Mouse (Mus musculus): ENCODE results near the gene Rbfox1.

Gene Rbfox1

GRCm38 (mm10) chr16:7146454-7146853 lies 1261.3 kb downstream of the Rbfox1 start:
- in situ Hi-C loops (cut with MseI, MboI) = no loop called here

GRCm38 (mm10) chr16:7147884-7148283 lies 1262.7 kb downstream of the Rbfox1 start:
- in situ Hi-C loops (cut with MseI, MboI) = no loop called here

- in situ Hi-C loops (cut with MseI, MboI) = no loop called here
These were observed 1264.1 kb downstream of the Rbfox1 start for GRCm38 (mm10) chr16:7149106-7149899.

- in situ Hi-C loops (cut with MseI, MboI) = no loop called here
These were observed 1265.1 kb downstream of the Rbfox1 start for GRCm38 (mm10) chr16:7150201-7150791.

- in situ Hi-C loops (cut with MseI, MboI) = no loop called here
These were observed 1267.2 kb downstream of the Rbfox1 start for GRCm38 (mm10) chr16:7152401-7152800.

GRCm38 (mm10) chr16:7154671-7155070 lies 1269.5 kb downstream of the Rbfox1 start:
- in situ Hi-C loops (cut with MseI, MboI) = no loop called here

- in situ Hi-C loops (cut with MseI, MboI) = no loop called here
These were observed 1274.0 kb downstream of the Rbfox1 start for GRCm38 (mm10) chr16:7158856-7159826.

GRCm38 (mm10) chr16:7159827-7160217 lies 1274.7 kb downstream of the Rbfox1 start:
- in situ Hi-C loops (cut with MseI, MboI) = no loop called here

- in situ Hi-C loops (cut with MseI, MboI) = no loop called here
These were observed 1277.0 kb downstream of the Rbfox1 start for GRCm38 (mm10) chr16:7162168-7162567.

GRCm38 (mm10) chr16:7163688-7164087 lies 1278.5 kb downstream of the Rbfox1 start:
- in situ Hi-C loops (cut with MseI, MboI) = no loop called here

GRCm38 (mm10) chr16:7164153-7164737 lies 1279.1 kb downstream of the Rbfox1 start:
- in situ Hi-C loops (cut with MseI, MboI) = no loop called here

GRCm38 (mm10) chr16:7175960-7176359 lies 1290.8 kb downstream of the Rbfox1 start:
- in situ Hi-C loops (cut with MseI, MboI) = no loop called here

GRCm38 (mm10) chr16:7187788-7188187 lies 1302.6 kb downstream of the Rbfox1 start:
- in situ Hi-C loops (cut with MseI, MboI) = no loop called here

GRCm38 (mm10) chr16:7193535-7193934 lies 1308.4 kb downstream of the Rbfox1 start:
- in situ Hi-C loops (cut with MseI, MboI) = no loop called here

- in situ Hi-C loops (cut with MseI, MboI) = no loop called here
These were observed 1312.8 kb downstream of the Rbfox1 start for GRCm38 (mm10) chr16:7197953-7198352.

GRCm38 (mm10) chr16:7200239-7200638 lies 1315.1 kb downstream of the Rbfox1 start:
- in situ Hi-C loops (cut with MseI, MboI) = no loop called here

- in situ Hi-C loops (cut with MseI, MboI) = no loop called here
These were observed 1316.7 kb downstream of the Rbfox1 start for GRCm38 (mm10) chr16:7201816-7202215.

GRCm38 (mm10) chr16:7206116-7206900 lies 1321.2 kb downstream of the Rbfox1 start:
- in situ Hi-C loops (cut with MseI, MboI) = no loop called here

GRCm38 (mm10) chr16:7207599-7207998 lies 1322.4 kb downstream of the Rbfox1 start:
- in situ Hi-C loops (cut with MseI, MboI) = no loop called here

- in situ Hi-C loops (cut with MseI, MboI) = no loop called here
These were observed 1327.6 kb downstream of the Rbfox1 start for GRCm38 (mm10) chr16:7212756-7213155.

GRCm38 (mm10) chr16:7223265-7223664 lies 1338.1 kb downstream of the Rbfox1 start:
- in situ Hi-C loops (cut with MseI, MboI) = no loop called here

All from mouse trophoblast stem cell (cell line).